Mouse (Mus musculus): ENCODE results near the gene Coq8b. TPM values are rescaled to one million over a fixed set of nuclear protein-coding genes. Genes with fewer than 3 reads are reported as not detected.

The Coq8b gene
- total RNA-seq, 1 experiment = 12.8 TPM

- in situ Hi-C loops (cut with MboI; ENCODE audit: low sequenced_read_pairs in 2 of 2, unreplicated experiment in 2 of 2) = loop anchor here (5.0 to 25.0 kb wide), 2 partner anchors 110 to 395 kb away; partner anchors contain the start of gene Zfp607b (in 1 of the 2)
- H3K4me1 ChIP-seq (ENCODE audit: control insufficient read depth in 2 of 2, insufficient read depth in 2 of 2, low read length in 2 of 2, poor library complexity in 1 of 2) = no peaks in the 10 kb centered on the region
- H3K36me3 ChIP-seq (ENCODE audit: control insufficient read depth, insufficient read depth, low read length, poor library complexity, severe bottlenecking) = no peaks in the 10 kb centered on the region
- H3K4me3 ChIP-seq (ENCODE audit: insufficient read depth in 1 of 2, low read depth in 1 of 2, low read length in 2 of 2, poor library complexity in 1 of 2, severe bottlenecking in 1 of 2) = no peak overlapping the region
- DNase-seq (ENCODE audit: low read depth, low spot score) = no peak
- H3K27ac ChIP-seq (ENCODE audit: insufficient read depth, low read depth, low read length, poor library complexity, severe bottlenecking) = no peak overlapping the region
- H3K9me3 ChIP-seq (ENCODE audit: control insufficient read depth, insufficient read depth, low read depth, low read length) = no peaks in the 10 kb centered on the region
- no peak overlapping the region for H3K9ac ChIP-seq (ENCODE audit: insufficient read depth, low read depth, low read length, poor library complexity, severe bottlenecking)
- TF ChIP-seq HCFC1 (IDR thresholded peaks at IDR 0.05; ENCODE audit: borderline replicate concordance, insufficient read depth, low read length) (no peak), MAFK (IDR thresholded peaks at IDR 0.05; ENCODE audit: insufficient read depth, low read depth, low read length) (no peak), CHD2 (IDR thresholded peaks at IDR 0.05; ENCODE audit: low read depth, low read length) (no peak), ZC3H11A (IDR thresholded peaks at IDR 0.05; ENCODE audit: borderline replicate concordance, low read depth, low read length) (no peak), ZNF384 (IDR thresholded peaks at IDR 0.05; ENCODE audit: low read depth, low read length) (no peak)
Observed at GRCm38 (mm10) chr7:27291795-27292466, 59.1 kb downstream of the Coq8b start.

- no peak for DNase-seq (ENCODE audit: low read depth, low spot score)
- Histone ChIP-seq H3K4me3 (ENCODE audit: insufficient read depth in 1 of 2, low read depth in 1 of 2, low read length in 2 of 2, poor library complexity in 1 of 2, severe bottlenecking in 1 of 2) (no peak overlapping the region), H3K36me3 (ENCODE audit: control insufficient read depth, insufficient read depth, low read length, poor library complexity, severe bottlenecking) (no peaks in the 10 kb centered on the region), H3K4me1 (ENCODE audit: control insufficient read depth in 2 of 2, insufficient read depth in 2 of 2, low read length in 2 of 2, poor library complexity in 1 of 2) (peaks cover 0 to 5% of the 10 kb centered on the region in 2 experiments; a peak in 1 of 4 replicates), H3K9me3 (ENCODE audit: control insufficient read depth, insufficient read depth, low read depth, low read length) (no peaks in the 10 kb centered on the region), H3K27ac (ENCODE audit: insufficient read depth, low read depth, low read length, poor library complexity, severe bottlenecking) (no peak overlapping the region), H3K9ac (ENCODE audit: insufficient read depth, low read depth, low read length, poor library complexity, severe bottlenecking) (no peak overlapping the region)
- in situ Hi-C loops (cut with MboI; ENCODE audit: low sequenced_read_pairs in 2 of 2, unreplicated experiment in 2 of 2) = loop anchor here in 1 of 2 experiments (25.0 kb wide), 1 partner anchor 391 kb away; the partner anchor contains the start of gene Zfp607b
- TF ChIP-seq CHD2 (IDR thresholded peaks at IDR 0.05; ENCODE audit: low read depth, low read length) = no peak
- TF ChIP-seq MAFK (IDR thresholded peaks at IDR 0.05; ENCODE audit: insufficient read depth, low read depth, low read length) = no peak
- no peak for TF ChIP-seq ZNF384 (IDR thresholded peaks at IDR 0.05; ENCODE audit: low read depth, low read length)
- no peak for TF ChIP-seq ZC3H11A (IDR thresholded peaks at IDR 0.05; ENCODE audit: borderline replicate concordance, low read depth, low read length)
- TF ChIP-seq HCFC1 (IDR thresholded peaks at IDR 0.05; ENCODE audit: borderline replicate concordance, insufficient read depth, low read length) = no peak
Observed at GRCm38 (mm10) chr7:27295956-27296355, 63.1 kb downstream of the Coq8b start.

- Histone ChIP-seq H3K4me3 (ENCODE audit: insufficient read depth in 1 of 2, low read depth in 1 of 2, low read length in 2 of 2, poor library complexity in 1 of 2, severe bottlenecking in 1 of 2) (no peak overlapping the region), H3K9ac (ENCODE audit: insufficient read depth, low read depth, low read length, poor library complexity, severe bottlenecking) (no peak overlapping the region), H3K36me3 (ENCODE audit: control insufficient read depth, insufficient read depth, low read length, poor library complexity, severe bottlenecking) (no peaks in the 10 kb centered on the region), H3K4me1 (ENCODE audit: control insufficient read depth in 2 of 2, insufficient read depth in 2 of 2, low read length in 2 of 2, poor library complexity in 1 of 2) (peaks cover 0 to 5% of the 10 kb centered on the region in 2 experiments; a peak in 1 of 4 replicates), H3K9me3 (ENCODE audit: control insufficient read depth, insufficient read depth, low read depth, low read length) (no peaks in the 10 kb centered on the region), H3K27ac (ENCODE audit: insufficient read depth, low read depth, low read length, poor library complexity, severe bottlenecking) (no peak overlapping the region)
- TF ChIP-seq ZC3H11A (IDR thresholded peaks at IDR 0.05; ENCODE audit: borderline replicate concordance, low read depth, low read length) = no peak
- no peak for TF ChIP-seq MAFK (IDR thresholded peaks at IDR 0.05; ENCODE audit: insufficient read depth, low read depth, low read length)
- TF ChIP-seq CHD2 (IDR thresholded peaks at IDR 0.05; ENCODE audit: low read depth, low read length) = no peak
- TF ChIP-seq ZNF384 (IDR thresholded peaks at IDR 0.05; ENCODE audit: low read depth, low read length) = no peak
- no peak for TF ChIP-seq HCFC1 (IDR thresholded peaks at IDR 0.05; ENCODE audit: borderline replicate concordance, insufficient read depth, low read length)
- no peak for DNase-seq (ENCODE audit: low read depth, low spot score)
- in situ Hi-C loops (cut with MboI; ENCODE audit: low sequenced_read_pairs in 2 of 2, unreplicated experiment in 2 of 2) = loop anchor here in 1 of 2 experiments (25.0 kb wide), 1 partner anchor 391 kb away; the partner anchor contains the start of gene Zfp607b
Observed at GRCm38 (mm10) chr7:27296518-27296917, 63.7 kb downstream of the Coq8b start.

GRCm38 (mm10) chr7:27298033-27298610, 65.3 kb downstream of the Coq8b start:
- Histone ChIP-seq H3K9ac (ENCODE audit: insufficient read depth, low read depth, low read length, poor library complexity, severe bottlenecking) (no peak overlapping the region), H3K27ac (ENCODE audit: insufficient read depth, low read depth, low read length, poor library complexity, severe bottlenecking) (no peak overlapping the region), H3K9me3 (ENCODE audit: control insufficient read depth, insufficient read depth, low read depth, low read length) (no peaks in the 10 kb centered on the region), H3K36me3 (ENCODE audit: control insufficient read depth, insufficient read depth, low read length, poor library complexity, severe bottlenecking) (no peaks in the 10 kb centered on the region), H3K4me3 (ENCODE audit: insufficient read depth in 1 of 2, low read depth in 1 of 2, low read length in 2 of 2, poor library complexity in 1 of 2, severe bottlenecking in 1 of 2) (no peak overlapping the region), H3K4me1 (ENCODE audit: control insufficient read depth in 2 of 2, insufficient read depth in 2 of 2, low read length in 2 of 2, poor library complexity in 1 of 2) (peaks cover 4 to 7% of the 10 kb centered on the region in 2 experiments; a peak in 2 of 4 replicates)
- no peak for DNase-seq (ENCODE audit: low read depth, low spot score)
- TF ChIP-seq ZC3H11A (IDR thresholded peaks at IDR 0.05; ENCODE audit: borderline replicate concordance, low read depth, low read length) (no peak), ZNF384 (IDR thresholded peaks at IDR 0.05; ENCODE audit: low read depth, low read length) (no peak), HCFC1 (IDR thresholded peaks at IDR 0.05; ENCODE audit: borderline replicate concordance, insufficient read depth, low read length) (no peak), MAFK (IDR thresholded peaks at IDR 0.05; ENCODE audit: insufficient read depth, low read depth, low read length) (no peak), CHD2 (IDR thresholded peaks at IDR 0.05; ENCODE audit: low read depth, low read length) (no peak)
- in situ Hi-C loops (cut with MboI; ENCODE audit: low sequenced_read_pairs in 2 of 2, unreplicated experiment in 2 of 2) = loop anchor here in 1 of 2 experiments (25.0 kb wide), 1 partner anchor 389 kb away; the partner anchor contains the start of gene Zfp607b

All from ES-E14 (cell line).